Comparison of ENCODE assay signal across 8 mouse cellular contexts in the genomic region with DNA sequence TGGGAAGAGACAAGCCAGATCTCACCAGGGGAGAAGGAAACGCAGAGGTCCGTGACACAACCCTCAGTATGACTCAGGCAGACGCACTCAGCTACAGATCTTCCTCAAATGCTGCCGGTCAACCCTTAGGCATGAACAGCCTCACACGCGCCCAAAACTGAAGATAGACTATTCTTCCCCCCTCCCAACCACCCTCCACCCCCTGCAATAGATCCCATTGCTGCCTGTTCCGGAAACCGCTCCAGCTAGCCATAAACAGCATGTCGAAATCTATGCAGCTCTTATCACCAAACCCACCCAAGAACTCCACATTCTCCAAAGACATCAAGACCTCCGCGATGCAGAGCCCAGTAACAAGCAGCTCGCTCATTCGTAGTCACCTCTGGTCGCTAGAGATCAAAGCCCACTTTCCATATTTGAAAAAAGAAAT. TPM values are rescaled to one million over a fixed set of nuclear protein-coding genes. Genes with fewer than 3 reads are reported as not detected.
DNase-seq lines count a peak whose midpoint lies in the region; ATAC-seq and TF ChIP-seq lines count a peak whose summit lies in the region.

No protein-coding gene starts in this region.

- peaks cover 10% of the 10 kb centered on the region for H3K27me3 ChIP-seq in CH12.LX (replicated peaks)
- peaks cover 7% of the 10 kb centered on the region; the same call in 1 of the 2 replicates for H3K27me3 ChIP-seq in embryonic facial prominence, embryonic 12.5 days
- peaks cover 18% of the 10 kb centered on the region; the same call in 1 of the 2 replicates for H3K27me3 ChIP-seq in hindbrain, embryonic 12.5 days
- H3K27me3 ChIP-seq in neural tube, embryonic 14.5 days (ENCODE audit: control insufficient read depth, insufficient read depth, low read length): no peaks in the 10 kb centered on the region

- no peak for ATAC-seq in embryonic facial prominence, embryonic 12.5 days (ENCODE audit: insufficient number of reproducible peaks, insufficient read depth, low FRiP score, low TSS enrichment)
- no peak for ATAC-seq in hindbrain, embryonic 12.5 days (ENCODE audit: low FRiP score)
- no peak for ATAC-seq in neural tube, embryonic 14.5 days (ENCODE audit: low read depth)

- no peak for TF ChIP-seq EP300 in CH12.LX (IDR thresholded peaks at IDR 0.05; ENCODE audit: low read length)

- intact Hi-C loops in gastrocnemius, postnatal 14 days (cut with DNase I; ENCODE audit: low total_unique reads): loop anchor here (5.0 kb wide), 1 partner anchor 386 kb away; no protein-coding TSS in a partner anchor

- WGBS in embryonic facial prominence, embryonic 12.5 days: 8% methylated on average over 14 of the region's 14 CpGs
- 5% methylated on average over 14 of the region's 14 CpGs for WGBS in hindbrain, embryonic 12.5 days
- WGBS in lung, adult 2 months: under 1% methylated on average over 14 of the region's 14 CpGs
- WGBS in neural tube, embryonic 14.5 days: under 1% methylated on average over 14 of the region's 14 CpGs

- H3K9me3 ChIP-seq in CH12.LX (replicated peaks; ENCODE audit: low read length): peaks cover 6% of the 10 kb centered on the region
- no peaks in the 10 kb centered on the region for H3K9me3 ChIP-seq in embryonic facial prominence, embryonic 12.5 days
- no peaks in the 10 kb centered on the region for H3K9me3 ChIP-seq in hindbrain, embryonic 12.5 days (replicated peaks)
- H3K9me3 ChIP-seq in neural tube, embryonic 14.5 days (ENCODE audit: control insufficient read depth, low read length): no peaks in the 10 kb centered on the region

- peak overlapping the region; percentile 92 for H3K4me2 ChIP-seq in CH12.LX (ENCODE audit: insufficient read depth, low read depth, poor library complexity, severe bottlenecking)
- H3K4me2 ChIP-seq in embryonic facial prominence, embryonic 12.5 days (replicated peaks): peak overlapping the region; percentile 90
- H3K4me2 ChIP-seq in hindbrain, embryonic 12.5 days (replicated peaks): peak overlapping the region; percentile 92
- H3K4me2 ChIP-seq in neural tube, embryonic 14.5 days (ENCODE audit: low read depth, low read length): peak overlapping the region; percentile 61

- no peak for TF ChIP-seq CTCF in CH12.LX (conservative IDR thresholded peaks at IDR 0.05 in 1 of 2, IDR thresholded peaks at IDR 0.05 in 1 of 2; ENCODE audit: low read depth in 2 of 2, low read length in 2 of 2)
- TF ChIP-seq CTCF in lung, adult 2 months (IDR thresholded peaks at IDR 0.05; ENCODE audit: insufficient read depth, low read length): no peak

- H3K79me2 ChIP-seq in CH12.LX (replicated peaks; ENCODE audit: control insufficient read depth, extremely low read depth, insufficient read depth, poor library complexity, severe bottlenecking): peaks cover 6% of the 10 kb centered on the region; the same call in 1 of the 2 replicates

- dilution Hi-C loops in CH12.LX (cut with MboI; ENCODE audit: extremely low pct_ligation_motif_present, extremely low pct_unique_long_range_greater_than_20kb, low sequenced_read_pairs): no loop called here

- peak; percentile 22 for DNase-seq in gastrocnemius, postnatal 14 days
- DNase-seq in gastrocnemius, postnatal 10 days: no peak
- peak; percentile 74 for DNase-seq in CH12.LX (ENCODE audit: extremely low read depth)
- DNase-seq in lung, adult 2 months: peak; percentile 43
- DNase-seq in layer of hippocampus, postnatal 36 days: no peak

- H3K27ac ChIP-seq in CH12.LX (ENCODE audit: insufficient read depth, low read depth): peak overlapping the region; percentile 49; the same call in 1 of the 2 replicates
- no peak overlapping the region for H3K27ac ChIP-seq in embryonic facial prominence, embryonic 12.5 days
- 0 out of 2 replicates have a peak overlapping the region, but pooled peaks have one; percentile 17 for H3K27ac ChIP-seq in hindbrain, embryonic 12.5 days
- no peak overlapping the region for H3K27ac ChIP-seq in neural tube, embryonic 14.5 days (ENCODE audit: low read depth, low read length)

- H3K9ac ChIP-seq in CH12.LX (ENCODE audit: insufficient read depth, low read depth): peak overlapping the region; percentile 78
- peak overlapping the region; percentile 53 for H3K9ac ChIP-seq in embryonic facial prominence, embryonic 12.5 days
- H3K9ac ChIP-seq in hindbrain, embryonic 12.5 days: peak overlapping the region; percentile 81
- H3K9ac ChIP-seq in neural tube, embryonic 14.5 days (replicated peaks; ENCODE audit: low read depth, low read length): peak overlapping the region; percentile 32; the same call in 1 of the 2 replicates

- H3K4me1 ChIP-seq in CH12.LX (ENCODE audit: control insufficient read depth in 1 of 2, insufficient read depth in 2 of 2): peaks cover 0 to 28% of the 10 kb centered on the region in 2 experiments; a peak in 3 of 4 replicates
- H3K4me1 ChIP-seq in embryonic facial prominence, embryonic 12.5 days: peaks cover 18% of the 10 kb centered on the region
- peaks cover 32% of the 10 kb centered on the region for H3K4me1 ChIP-seq in hindbrain, embryonic 12.5 days
- H3K4me1 ChIP-seq in lung, adult 2 months (ENCODE audit: control insufficient read depth, insufficient read depth, low read length): peaks cover 5% of the 10 kb centered on the region
- peaks cover 15% of the 10 kb centered on the region for H3K4me1 ChIP-seq in neural tube, embryonic 14.5 days (ENCODE audit: control insufficient read depth, insufficient read depth, low read length)

- TF ChIP-seq POLR2A in CH12.LX (IDR thresholded peaks at IDR 0.05; ENCODE audit: low read depth, low read length): no peak
- TF ChIP-seq POLR2A in lung, adult 2 months (IDR thresholded peaks at IDR 0.05; ENCODE audit: borderline replicate concordance, extremely low read depth, low read depth, low read length): no peak

- H3K4me3 ChIP-seq in CH12.LX (replicated peaks in 1 of 3; ENCODE audit: low read depth in 2 of 3, low read length in 2 of 3, poor library complexity in 1 of 3): peak overlapping the region; percentile 61 to 88 (median 68)
- H3K4me3 ChIP-seq in embryonic facial prominence, embryonic 12.5 days: peak overlapping the region; percentile 74
- H3K4me3 ChIP-seq in hindbrain, embryonic 12.5 days: peak overlapping the region; percentile 71
- H3K4me3 ChIP-seq in lung, adult 2 months (replicated peaks; ENCODE audit: extremely low read depth, low read depth, low read length): peak overlapping the region; percentile 70
- H3K4me3 ChIP-seq in neural tube, embryonic 14.5 days (ENCODE audit: low read depth, low read length): peak overlapping the region; percentile 70

- TF ChIP-seq RAD21 in CH12.LX (IDR thresholded peaks at IDR 0.05; ENCODE audit: low read depth, low read length): no peak

- H3K36me3 ChIP-seq in CH12.LX (replicated peaks in 1 of 2; ENCODE audit: control insufficient read depth in 1 of 2, insufficient read depth in 1 of 2, low read length in 1 of 2): no peaks in the 10 kb centered on the region
- no peaks in the 10 kb centered on the region for H3K36me3 ChIP-seq in embryonic facial prominence, embryonic 12.5 days
- no peaks in the 10 kb centered on the region for H3K36me3 ChIP-seq in hindbrain, embryonic 12.5 days
- H3K36me3 ChIP-seq in neural tube, embryonic 14.5 days (ENCODE audit: control insufficient read depth, insufficient read depth, low read length): no peaks in the 10 kb centered on the region

- in situ Hi-C loops in CH12.LX (cut with MboI; ENCODE audit: low pct_ligation_motif_present, low pct_unique_long_range_greater_than_20kb, low sequenced_read_pairs): loop anchor here (10.0 to 25.0 kb wide), 3 partner anchors 231 to 494 kb away; no protein-coding TSS in a partner anchor

TF ChIP-seq in CH12.LX, 34 proteins besides CTCF, POLR2A, EP300 and RAD21 (continues in another document):
- TF ChIP-seq ZC3H11A (IDR thresholded peaks at IDR 0.05; ENCODE audit: low read depth, low read length) (no peak), TBP (conservative IDR thresholded peaks at IDR 0.05; ENCODE audit: low read depth, low read length) (no peak), SIN3A (IDR thresholded peaks at IDR 0.05; ENCODE audit: low read length) (peak; percentile 12; the same call in 1 of the 2 replicates), MYC (IDR thresholded peaks at IDR 0.05; ENCODE audit: low read depth, low read length) (no peak), GABPA (IDR thresholded peaks at IDR 0.05; ENCODE audit: insufficient replicate concordance, low read depth, low read length) (no peak), BHLHE40 (IDR thresholded peaks at IDR 0.05; ENCODE audit: low read depth, low read length) (peak; percentile 57), MAX (IDR thresholded peaks at IDR 0.05; ENCODE audit: low read length) (no peak), ZKSCAN1 (IDR thresholded peaks at IDR 0.05; ENCODE audit: borderline replicate concordance, low read depth, low read length) (no peak), MEF2A (IDR thresholded peaks at IDR 0.05; ENCODE audit: borderline replicate concordance, low read depth, low read length) (no peak), UBTF (IDR thresholded peaks at IDR 0.05; ENCODE audit: low read depth, low read length) (no peak; the same call in 1 of the 2 replicates), E2F4 (IDR thresholded peaks at IDR 0.05; ENCODE audit: insufficient replicate concordance, low read depth, low read length) (no peak), KAT2A (IDR thresholded peaks at IDR 0.05; ENCODE audit: insufficient replicate concordance, low read length) (no peak), ZMIZ1 (IDR thresholded peaks at IDR 0.05; ENCODE audit: low read depth, low read length) (no peak), TCF12 (IDR thresholded peaks at IDR 0.05; ENCODE audit: low read depth, low read length) (no peak), NELFE (IDR thresholded peaks at IDR 0.05; ENCODE audit: low read depth, low read length) (no peak), ELF1 (IDR thresholded peaks at IDR 0.05; ENCODE audit: low read depth, low read length) (no peak), USF1 (IDR thresholded peaks at IDR 0.05; ENCODE audit: low read depth, low read length) (no peak), ETS1 (conservative IDR thresholded peaks at IDR 0.05; ENCODE audit: low read depth, low read length) (no peak), NRF1 (IDR thresholded peaks at IDR 0.05; ENCODE audit: low read depth, low read length) (no peak), MAFK (IDR thresholded peaks at IDR 0.05; ENCODE audit: insufficient replicate concordance, low read length) (no peak)

RNA-seq across cellular contexts. Expression of a gene that starts 1.2 kb away (rescaled TPM):
- 10 to 100 TPM in 1 of 2 experiments, 1 to 10 TPM in 1; 8.8 to 10.1 TPM for total RNA-seq in gastrocnemius, postnatal 14 days (2021)
- 10 to 100 TPM; 12.9 to 16.7 TPM for total RNA-seq in gastrocnemius, postnatal 10 days (2021)
- total RNA-seq in CH12.LX (2012; rRNA removed) (3.8 and 5.6 TPM in 2 replicates), CH12.LX (2014; rRNA removed) (1.9 and 2.0 TPM in 2 replicates)
- polyA plus RNA-seq in CH12.LX (2012; ENCODE audit: insufficient read length, low read depth): 2.3 and 2.7 TPM in 2 replicates
- 24.1 and 24.2 TPM in 2 replicates for polyA plus RNA-seq in embryonic facial prominence, embryonic 12.5 days (2016; fragmentation: Nextera tagmentation; extraction: Ambion mirVana)
- 36.4 and 37.5 TPM in 2 replicates for polyA plus RNA-seq in hindbrain, embryonic 12.5 days (2016; fragmentation: Nextera tagmentation; extraction: Ambion mirVana)
- polyA plus RNA-seq in lung, adult 2 months (2012; rRNA removed): 36.3 and 38.6 TPM in 2 replicates
- polyA plus RNA-seq in neural tube, embryonic 14.5 days (2014; fragmentation: Nextera tagmentation; extraction: Ambion mirVana): 14.0 and 20.1 TPM in 2 replicates
- total RNA-seq in layer of hippocampus, postnatal 36 days (2021): 10 to 100 TPM; 60.7 to 73.7 TPM

Comparison
In these comparisons a context has a peak if more than half of its experiments do, and no peak if none do; other contexts are left out.
1. DNase-seq: peak in gastrocnemius, postnatal 14 days (single experiment), CH12.LX (single experiment) and lung, adult 2 months (single experiment); none in gastrocnemius, postnatal 10 days (single experiment) and layer of hippocampus, postnatal 36 days (0 of 2).
2. H3K27ac ChIP-seq: peak in CH12.LX (single experiment) and hindbrain, embryonic 12.5 days (single experiment); none in embryonic facial prominence, embryonic 12.5 days (single experiment) and neural tube, embryonic 14.5 days (single experiment).
3. Peak in every context shown above with its lines, with median percentiles within 50 percentile points of each other: H3K4me2 ChIP-seq, H3K4me3 ChIP-seq and H3K9ac ChIP-seq.